Mouse (Mus musculus): Measurements from ENCODE around the gene Rps13. TPM values are rescaled to one million over a fixed set of nuclear protein-coding genes. Genes with fewer than 3 reads are reported as not detected.
A peak's percentile ranks its signal among the peaks of the same experiment; 100 is the strongest.
"Not testable (repeated sequence)": the region's sequence is repeated elsewhere in the genome, so short reads cannot be mapped to it uniquely, and the experiment has no call there.

Rps13 gene
- total RNA-seq (2022) = 100 to 1,000 TPM; 211 to 298 (median 263) TPM

DNA sequence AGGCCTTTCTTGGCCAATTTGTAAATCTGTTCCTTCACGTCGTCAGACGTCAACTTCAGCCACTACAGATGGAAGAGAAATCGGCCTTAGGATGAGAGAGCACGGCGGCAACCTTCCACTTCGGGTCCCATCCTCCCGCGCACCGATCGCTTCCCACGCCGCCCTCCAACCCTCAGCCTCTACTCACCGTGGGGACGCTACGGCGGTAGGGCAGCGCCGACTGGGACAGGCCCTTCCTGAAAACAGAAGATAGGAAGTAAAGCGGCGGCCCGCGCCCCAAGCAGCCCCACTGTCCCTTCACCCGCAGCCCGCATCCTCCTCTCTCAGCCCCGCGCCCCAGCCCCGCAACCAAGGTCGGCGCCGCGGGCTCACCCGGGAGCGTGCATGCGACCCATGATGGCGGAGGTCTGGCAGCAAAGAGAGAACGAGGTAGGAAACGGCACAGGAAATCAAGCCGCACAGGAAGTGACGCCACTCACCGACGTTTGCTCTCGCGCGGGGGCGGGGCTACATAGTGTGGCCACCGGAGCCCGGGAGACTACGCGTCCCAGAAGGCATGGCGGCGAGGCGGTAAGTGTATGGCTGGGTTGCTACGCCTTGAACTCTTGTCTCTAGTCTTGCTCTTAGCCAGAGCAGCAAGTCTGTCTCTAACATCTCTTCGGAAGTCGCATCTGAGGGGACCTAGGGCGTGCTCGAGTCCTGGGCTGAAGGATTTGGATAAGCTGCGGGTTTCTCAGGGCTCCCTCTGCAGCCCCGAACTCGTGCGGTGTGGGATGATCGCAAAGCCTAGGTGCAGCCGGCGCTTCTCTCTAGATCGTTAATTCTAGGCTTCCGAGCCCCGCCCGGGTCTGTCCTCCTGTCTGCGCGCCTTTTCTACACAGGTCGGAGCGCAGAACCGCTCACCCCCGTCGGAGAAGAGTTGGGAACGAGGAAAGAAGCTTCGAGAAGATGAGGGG is at the start of gene Rps13:
Gene Rps13 (minus strand): TSS at position 483 of the 956 bp plus-strand sequence.
- peak; percentile 95 to 96 for DNase-seq (ENCODE audit: low spot score in 2 of 2)

DNA sequence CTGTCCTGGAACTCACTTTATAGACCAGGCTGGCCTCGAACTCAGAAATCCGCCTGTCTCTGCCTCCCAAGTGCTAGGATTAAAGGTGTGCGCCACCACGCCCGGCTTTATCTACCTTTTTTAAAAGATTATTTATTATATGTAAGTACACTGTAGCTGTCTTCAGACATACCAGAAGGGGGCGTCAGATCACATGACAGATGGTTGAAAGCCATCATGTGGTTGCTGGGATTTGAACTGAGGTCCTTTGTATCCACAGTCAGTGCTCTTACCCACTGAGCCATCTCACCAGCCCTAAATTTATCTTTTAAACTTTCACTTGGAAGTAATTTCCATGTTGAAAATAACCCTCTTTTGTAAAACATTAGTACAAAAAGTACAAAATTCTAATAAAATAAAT is 45.2 kb upstream of the Rps13 start:
- DNase-seq (ENCODE audit: low spot score in 2 of 2) = not testable (repeated sequence)

DNA sequence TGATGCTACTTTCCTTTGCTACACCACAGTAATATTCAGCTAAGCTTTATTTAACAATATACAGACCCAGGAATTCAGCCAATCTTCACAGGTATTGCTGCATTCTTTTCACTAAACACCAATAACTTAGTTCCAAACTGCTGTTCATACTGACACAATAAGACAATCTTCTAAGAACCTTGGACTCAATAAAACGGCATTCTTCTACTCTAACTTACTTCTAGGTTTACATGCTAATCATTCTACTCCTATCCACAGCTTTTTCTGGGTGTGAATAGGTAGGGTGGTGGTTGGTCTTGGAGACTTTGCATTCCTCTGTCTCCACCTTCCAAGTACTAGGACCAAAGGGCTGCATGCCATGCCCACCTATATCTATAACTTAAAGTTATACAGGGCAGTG is 40.3 kb upstream of the Rps13 start:
- DNase-seq (ENCODE audit: low spot score in 2 of 2) = no peak

DNA sequence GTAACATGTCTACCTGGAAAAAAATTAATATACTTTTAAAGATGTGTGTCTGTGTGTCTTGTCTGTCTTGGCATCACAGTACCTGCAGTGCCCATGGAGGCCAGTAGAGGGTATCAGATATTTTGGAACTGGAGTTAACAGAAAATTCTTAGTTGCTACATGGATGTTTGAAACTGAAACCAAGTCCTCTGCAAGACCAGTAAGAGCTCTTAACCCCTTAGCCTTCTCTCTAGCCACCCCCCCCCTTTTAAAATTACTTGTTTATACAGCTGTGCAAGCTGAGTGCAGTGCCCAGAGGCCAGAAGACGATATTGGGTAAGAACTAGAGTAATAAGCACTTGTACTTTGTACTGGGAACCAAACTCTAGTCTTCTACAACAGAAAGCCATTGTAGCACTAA is 2.2 kb upstream of the Rps13 start:
- DNase-seq (ENCODE audit: low spot score in 2 of 2) = peak; percentile 31 to 40

DNA sequence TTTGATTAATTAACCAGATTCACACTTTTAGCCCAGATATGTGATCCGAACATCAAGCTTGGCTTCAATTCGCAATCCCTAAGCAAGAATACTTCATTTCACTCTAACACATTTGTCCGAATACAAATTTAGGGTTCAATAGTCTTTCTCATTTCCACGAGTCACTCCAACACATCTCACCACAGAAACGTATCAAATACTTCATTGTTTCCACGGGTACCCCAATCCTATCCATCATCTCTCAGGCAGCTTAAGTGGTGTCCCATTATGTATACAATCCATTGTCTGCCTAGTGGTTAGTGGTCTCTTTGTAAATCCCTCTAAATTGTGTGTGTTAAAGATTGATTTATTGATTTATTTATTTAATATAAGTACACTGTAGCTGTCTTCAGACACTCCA is 1.1 kb upstream of the Rps13 start:
- no peak for DNase-seq (ENCODE audit: low spot score in 2 of 2)

DNA sequence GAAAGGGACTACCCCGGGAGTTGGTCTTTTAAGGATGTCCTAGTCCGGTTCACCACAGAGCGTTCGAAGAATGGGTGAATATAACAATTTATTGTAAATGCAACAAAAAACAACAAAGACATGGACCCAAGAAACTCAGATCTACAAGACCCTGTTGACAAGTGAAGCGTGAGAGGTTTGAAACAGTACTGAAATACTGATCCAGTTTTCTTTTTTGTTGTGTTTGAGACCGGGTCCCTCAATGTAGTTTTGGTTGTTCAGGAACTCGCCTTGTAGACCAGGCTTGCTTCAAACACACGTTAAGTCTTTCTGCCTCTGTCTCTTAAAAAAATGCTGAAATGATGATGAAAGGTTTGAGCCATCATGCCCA is 659 bp upstream of the Rps13 start:
- DNase-seq (ENCODE audit: low spot score in 2 of 2) = no peak

DNA sequence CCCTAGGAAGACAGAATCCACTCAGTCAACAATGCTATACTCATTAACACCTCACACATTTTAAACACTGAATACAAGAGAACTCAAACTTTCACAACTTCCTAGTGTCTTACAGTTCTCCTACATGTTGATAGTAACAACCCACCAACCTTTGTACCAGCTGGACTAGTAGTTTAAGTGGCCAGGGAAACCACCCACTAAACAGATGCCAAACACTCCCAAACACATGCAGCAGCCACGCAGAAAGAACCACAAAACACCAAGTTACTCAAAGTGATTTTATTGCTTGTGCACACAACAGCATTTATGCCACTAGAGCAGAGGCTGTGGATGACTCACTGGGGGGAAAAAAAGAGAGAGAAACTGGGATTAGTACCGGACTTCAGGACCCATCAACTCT is 2.7 kb downstream of the Rps13 start:
- DNase-seq (ENCODE audit: low spot score in 2 of 2) = no peak

DNA sequence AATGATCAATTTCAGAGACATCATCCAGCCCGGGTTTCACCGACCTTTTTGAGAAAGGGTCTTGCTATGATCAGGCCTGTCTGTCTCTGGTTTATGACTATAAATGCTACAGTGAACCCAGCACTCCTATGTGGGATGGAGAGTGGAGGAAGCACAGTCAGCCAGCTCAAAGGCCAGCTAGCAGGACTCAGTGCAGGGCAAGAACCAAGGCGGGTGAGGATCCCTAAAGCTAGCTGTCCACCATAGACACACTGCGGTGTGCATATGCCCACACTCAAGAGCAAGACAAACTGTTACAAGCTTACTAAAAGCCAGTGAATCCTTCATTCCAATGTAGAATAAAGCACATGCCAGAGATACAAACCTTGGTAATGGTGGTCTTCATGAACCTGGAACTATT is 4.1 kb downstream of the Rps13 start:
- no peak for DNase-seq (ENCODE audit: low spot score in 2 of 2)

DNA sequence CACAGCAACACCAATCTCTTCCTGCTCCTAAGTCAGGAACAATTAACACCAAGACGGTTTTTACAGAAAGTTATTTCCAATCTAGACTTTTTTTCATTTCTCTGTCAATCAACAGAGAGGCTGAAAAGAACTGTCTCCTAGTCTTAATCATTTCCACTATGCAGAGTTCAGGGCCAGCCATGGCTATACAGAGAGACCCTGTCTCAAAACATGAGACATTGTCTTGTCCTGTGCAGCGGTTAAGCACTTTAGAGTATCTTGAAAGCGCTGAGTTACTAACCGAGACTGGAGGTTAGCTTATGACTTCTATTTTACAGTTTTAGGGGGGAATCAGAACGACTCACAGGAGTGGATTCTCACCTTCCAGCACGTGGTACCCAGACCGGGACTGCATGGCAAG is 5.2 kb downstream of the Rps13 start:
- DNase-seq (ENCODE audit: low spot score in 2 of 2) = no peak

DNA sequence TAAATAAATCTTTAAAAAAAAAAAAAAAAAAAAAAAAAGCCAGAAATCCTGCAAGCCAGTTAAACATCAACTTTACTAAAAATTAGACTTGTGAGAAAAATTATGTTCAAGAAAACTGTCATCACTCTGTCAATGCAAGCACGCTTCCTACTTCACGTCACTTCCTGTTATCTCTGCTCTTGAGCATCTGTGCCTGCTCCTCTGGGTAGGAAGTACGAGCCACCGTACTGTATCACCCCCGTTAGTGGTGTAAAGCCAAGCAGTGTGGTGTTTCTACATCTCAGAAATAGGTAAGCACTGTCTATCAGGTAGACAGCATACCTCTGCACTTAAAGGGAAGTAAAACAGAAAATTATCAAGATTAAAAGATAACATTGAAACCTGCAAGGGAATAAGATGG is 6.1 kb downstream of the Rps13 start:
- DNase-seq (ENCODE audit: low spot score in 2 of 2) = no peak

DNA sequence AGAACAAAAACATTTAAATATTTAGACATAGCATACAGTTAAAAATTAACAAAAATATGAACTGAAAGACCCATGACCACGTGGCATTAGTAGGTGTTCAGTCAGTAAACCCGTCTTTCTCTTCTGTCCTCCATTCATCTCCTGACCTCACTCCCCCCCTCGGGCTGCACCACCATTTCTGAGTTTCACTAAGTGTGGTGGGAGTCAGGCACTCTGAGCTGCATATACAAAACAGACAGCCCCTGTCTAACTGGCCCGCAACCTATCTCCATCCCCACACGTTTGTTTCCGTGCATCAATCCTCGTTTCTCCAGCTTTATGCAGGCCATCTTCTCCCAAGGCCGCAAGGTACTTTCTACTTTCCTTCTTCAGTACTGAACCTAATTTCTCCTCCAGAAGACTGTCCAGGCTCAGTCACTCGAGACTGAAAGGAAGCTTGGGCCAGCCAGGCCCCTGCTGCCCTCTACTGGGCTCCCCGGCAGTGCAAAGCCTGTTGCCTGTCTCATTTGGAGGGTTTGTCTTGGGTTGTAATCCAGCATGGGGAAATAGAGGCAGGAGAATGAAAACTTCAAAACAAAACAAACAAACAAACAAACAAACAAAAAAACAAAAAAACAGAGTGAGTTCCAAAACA is 10.5 kb downstream of the Rps13 start:
- DNase-seq (ENCODE audit: low spot score in 2 of 2) = peak in 1 of 2 experiments; percentile 29

DNA sequence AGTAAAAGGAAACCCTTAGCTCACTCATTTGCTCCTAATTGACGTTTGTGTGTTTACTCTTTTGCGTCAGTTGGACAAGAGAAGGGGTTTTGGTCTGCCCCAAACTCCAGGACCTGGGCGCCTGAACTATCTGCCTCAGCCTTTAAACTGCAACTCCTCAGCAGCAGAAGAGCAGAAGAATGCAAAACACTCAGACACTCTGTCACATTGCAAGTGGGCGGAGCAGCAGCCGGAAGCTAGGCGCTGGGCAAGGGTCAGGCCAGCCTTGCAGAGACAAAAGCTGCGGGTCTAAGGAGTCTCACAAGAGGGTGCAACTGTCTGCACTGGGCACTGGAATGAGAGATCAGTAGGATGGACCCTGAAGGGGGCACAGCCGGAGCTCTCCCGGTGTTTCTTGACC is 24.5 kb downstream of the Rps13 start:
- no peak for DNase-seq (ENCODE audit: low spot score in 2 of 2)

DNA sequence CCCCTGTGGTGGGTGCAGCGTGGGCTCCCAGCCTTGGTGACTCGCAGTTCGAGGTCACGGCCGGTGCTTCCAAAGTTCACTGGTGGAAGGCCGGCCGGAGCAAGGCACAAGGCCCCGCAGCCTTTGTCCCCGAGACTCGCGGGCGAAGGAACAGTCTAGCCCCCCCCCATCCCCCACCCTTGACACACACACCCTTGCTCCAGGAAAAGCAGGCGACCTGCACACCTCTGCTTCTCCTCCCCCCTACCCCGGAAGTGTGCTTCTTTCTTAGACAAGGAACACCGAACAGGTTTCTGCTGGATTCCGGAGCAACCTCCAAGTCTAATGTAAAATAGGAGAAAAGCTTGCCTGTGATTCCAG is 25.4 kb downstream of the Rps13 start:
- DNase-seq (ENCODE audit: low spot score in 2 of 2) = no peak

DNA sequence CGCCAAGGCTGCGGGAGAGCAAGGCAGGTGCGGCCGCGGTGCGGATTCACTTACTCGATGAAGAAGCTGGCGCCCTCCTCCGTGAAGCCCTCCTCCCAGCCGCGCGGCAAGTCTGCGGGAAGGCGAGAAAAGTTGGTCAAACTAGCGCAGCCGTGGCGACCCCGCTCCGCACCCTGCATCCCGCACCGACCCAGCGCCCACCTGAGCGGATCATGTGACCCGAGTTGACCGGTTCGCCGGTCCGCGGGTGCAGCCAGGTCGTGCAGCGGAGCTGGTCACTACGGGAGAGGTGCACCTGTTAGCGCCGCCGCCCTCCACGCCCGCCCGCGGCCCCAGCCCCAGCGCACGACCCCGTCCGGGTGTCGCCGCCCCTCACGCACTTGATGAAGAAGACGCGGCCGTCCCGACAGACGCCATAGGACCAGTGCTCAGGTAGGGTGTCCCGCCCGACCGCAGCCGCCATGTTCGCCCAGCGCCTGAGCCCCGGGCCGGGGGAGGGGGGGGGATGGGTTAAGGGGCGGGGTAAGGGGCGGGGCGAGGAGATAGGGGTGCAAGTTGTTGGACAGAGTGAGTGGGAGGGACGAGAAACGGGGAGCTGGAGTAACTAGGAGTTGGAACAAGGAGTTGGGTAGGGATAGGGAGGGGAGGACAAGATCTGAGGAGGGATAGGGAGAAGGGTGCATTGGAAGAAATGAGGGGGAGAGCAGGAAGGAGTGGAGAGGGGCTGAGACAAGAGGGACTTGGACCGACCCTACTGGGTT is 25.9 kb downstream of the Rps13 start, which contains the start of gene Plekha7:
Gene Plekha7 (minus strand): TSS at position 506 of the 761 bp plus-strand sequence.
- no peak for DNase-seq (ENCODE audit: low spot score in 2 of 2)

DNA sequence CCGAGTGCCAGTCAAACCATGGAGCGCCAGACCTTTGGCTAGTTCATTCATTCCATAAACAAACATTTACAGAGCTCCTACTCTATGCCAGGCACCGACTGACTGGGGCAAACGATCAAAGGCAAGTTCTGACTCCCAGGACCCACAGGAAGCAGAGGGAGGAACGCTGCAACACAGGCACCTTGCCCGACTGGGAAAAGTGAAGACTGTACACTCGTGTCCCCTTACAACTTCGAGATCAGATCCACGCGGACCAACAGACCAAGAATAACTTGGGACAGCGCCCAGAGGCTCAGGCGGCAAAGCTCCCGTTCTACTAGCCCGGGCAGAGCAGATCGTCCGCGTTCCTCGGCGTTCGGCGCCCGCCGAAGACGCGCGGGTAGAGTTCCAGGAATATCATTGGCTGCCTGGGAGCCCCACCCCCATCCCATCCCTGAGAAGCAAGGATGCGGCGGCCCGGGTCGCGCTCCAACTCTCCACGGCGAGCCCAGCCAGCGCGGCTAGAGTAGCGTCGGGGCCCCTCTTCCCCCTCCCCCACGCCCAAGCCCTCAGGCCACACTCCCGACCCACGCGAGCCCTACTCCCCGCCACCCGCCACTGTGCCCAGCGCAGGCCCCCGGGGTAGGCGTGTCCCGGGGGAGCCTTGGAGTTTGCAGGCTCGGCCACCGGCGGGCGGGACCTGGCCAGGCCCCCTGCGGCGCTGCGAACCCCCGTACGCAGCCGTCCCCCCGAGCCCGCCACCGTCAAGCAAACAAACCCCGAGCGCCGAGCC is 26.7 kb downstream of the Rps13 start:
- DNase-seq (ENCODE audit: low spot score in 2 of 2) = peak; percentile 23 to 39

DNA sequence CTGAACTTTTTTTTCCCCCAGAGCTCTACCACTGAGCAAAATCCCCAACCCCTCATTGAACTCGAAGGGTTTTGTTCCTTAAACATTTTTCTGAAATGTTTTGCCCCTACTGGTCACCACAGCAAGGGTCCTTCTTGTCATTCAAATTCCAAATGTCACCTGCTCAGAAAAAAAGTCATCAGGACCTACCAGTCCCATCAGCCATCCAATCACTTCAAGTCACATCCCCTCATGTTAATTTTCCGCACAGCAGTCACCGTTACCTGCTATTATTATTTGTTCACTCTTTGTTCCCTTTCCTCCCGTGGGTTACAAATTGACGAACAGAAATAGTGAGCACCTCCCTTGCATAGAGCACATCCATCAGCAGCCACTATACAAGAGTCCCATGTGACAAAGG is 27.4 kb downstream of the Rps13 start:
- DNase-seq (ENCODE audit: low spot score in 2 of 2) = no peak

DNA sequence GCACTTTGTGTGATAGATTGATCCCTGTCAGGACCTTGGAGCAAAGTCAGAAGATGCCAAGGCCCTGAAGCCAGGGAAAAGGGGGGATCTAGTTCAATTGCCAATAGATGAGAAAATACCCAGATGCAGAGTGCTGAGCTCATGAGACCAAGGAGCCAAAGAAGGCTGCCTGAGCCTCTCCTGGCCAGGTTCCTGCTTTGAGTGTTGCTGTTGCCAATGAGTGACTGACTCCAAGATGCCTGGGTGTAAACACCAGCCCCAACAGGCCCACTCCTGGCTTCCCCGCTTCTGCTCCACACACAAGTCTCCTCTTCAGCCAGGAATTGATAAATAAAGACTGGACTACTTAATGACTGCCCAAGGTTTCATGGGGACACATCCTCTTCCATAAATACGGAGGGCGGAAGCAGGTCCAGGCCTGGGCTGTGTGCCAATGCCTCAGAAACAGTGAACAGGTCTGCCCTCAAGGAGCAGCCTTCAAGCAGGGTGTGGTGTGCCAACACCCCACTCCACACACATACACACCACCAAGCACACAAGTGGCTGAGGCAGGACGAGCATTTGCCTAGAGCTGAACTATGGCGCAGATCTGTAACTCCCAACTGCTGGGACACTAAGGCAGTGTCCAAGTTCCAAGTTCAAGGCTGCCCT is 32.2 kb downstream of the Rps13 start:
- DNase-seq (ENCODE audit: low spot score in 2 of 2) = peak; percentile 14 to 39

DNA sequence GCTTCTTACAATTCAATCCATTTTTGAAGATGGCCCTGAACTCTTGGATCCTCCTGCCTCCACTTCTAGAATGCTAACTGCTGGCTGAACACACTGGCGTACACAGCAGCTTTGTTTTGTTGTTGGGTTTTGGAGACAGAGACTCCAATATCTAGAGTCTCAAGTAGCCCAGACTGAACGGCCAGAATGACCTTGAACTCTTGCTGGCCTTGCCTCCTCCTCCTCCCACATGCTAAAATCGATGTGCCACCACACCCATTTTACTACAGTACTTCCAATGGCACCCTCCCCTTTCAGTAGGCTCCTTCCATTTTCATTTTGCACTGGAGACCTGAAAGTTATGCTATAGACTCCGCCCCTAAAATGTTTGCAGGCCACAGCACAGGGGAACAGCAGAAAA is 32.9 kb downstream of the Rps13 start:
- DNase-seq (ENCODE audit: low spot score in 2 of 2) = no peak

DNA sequence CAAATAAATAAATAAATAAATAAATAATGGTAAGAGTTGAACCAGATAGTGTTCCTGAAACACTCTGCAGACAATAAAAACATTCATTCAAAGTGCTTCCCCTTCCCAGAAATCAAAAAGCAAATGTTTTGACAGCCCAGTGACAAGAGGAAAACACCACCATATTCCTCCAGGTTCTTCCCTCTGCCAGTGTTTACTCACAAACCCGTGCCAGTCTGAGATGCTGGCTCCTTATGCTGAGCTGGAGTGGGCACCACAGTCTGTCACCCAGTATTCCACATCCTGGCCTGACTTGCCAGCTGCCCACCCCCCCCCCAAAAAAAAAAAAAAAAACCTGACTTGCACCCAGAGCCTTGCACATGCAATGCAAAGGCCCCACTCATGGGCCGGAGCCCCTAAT is 35.1 kb downstream of the Rps13 start:
- DNase-seq (ENCODE audit: low spot score in 2 of 2) = no peak

DNA sequence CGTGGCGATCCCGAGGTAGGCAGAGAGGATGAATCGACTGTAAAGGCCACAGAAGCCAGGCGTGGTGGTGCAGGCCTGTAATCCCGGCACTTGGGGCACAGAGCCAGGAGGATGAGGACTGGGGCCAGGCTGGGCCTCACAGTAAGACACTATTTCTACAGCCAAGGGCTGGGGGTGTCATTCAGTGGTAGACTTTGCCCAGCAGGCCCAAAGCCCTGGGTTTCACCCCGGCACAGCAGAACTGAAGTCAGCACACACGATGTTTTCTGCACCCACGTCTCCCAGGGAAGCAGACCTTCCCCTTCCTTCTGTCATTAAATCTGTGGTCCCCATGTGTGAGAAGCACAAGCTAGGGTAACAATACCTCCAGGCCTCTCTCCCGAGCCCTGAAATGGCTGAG is 35.6 kb downstream of the Rps13 start:
- DNase-seq (ENCODE audit: low spot score in 2 of 2) = no peak

DNA sequence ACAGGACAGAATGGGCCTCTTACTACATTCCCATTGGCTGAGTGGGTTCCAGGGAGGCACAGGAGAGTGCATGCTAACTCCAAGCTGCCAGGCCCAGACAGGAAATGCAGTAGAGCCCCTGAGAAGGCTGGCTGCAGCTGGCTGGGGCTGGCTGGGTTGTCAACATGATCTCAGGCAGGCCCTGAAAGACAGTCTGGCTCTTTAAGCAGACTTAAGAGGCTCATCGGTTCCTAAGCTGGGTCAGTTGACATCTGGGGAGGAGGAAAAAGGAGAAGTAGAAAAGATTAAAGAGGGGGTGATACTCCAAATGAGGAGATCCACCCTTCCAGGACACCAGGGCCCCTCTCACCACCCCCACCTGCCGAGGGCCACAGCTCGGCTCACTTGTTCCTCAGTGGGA is 39.0 kb downstream of the Rps13 start:
- no peak for DNase-seq (ENCODE audit: low spot score in 2 of 2)

Measured in gastrocnemius, adult 8-10 months (tissue).